Mouse (Mus musculus) liver, embryonic 11.5 days (tissue): ENCODE results near the gene Pgbd1. TPM values are rescaled to one million over a fixed set of nuclear protein-coding genes. Genes with fewer than 3 reads are reported as not detected.

ENCODE experiments used
- ATAC-seq: fragments of 200-750 bp; cut with Nextera tagmentation; replicated peaks from 2 replicates; pipeline ENCODE4 v1.8.0; 2017; ENCODE audit warnings: moderate number of reproducible peaks, mild to moderate bottlenecking, moderate TSS enrichment, moderate library complexity; ENCODE audit not compliant: low FRiP score
- DNase-seq: peaks from one replicate; pipeline ENCODE4 v3.0.0-alpha.2; 2017; ENCODE audit warnings: low spot score
- H3K27ac ChIP-seq: fragments of 300-500 bp; sonication (generic); 2 replicates; pipeline ENCODE4 v1.5.1; 2014; ENCODE audit warnings: mild to moderate bottlenecking, low read depth, low read length, control low read depth
- H3K27me3 ChIP-seq: fragments of 300-500 bp; sonication (generic); replicated peaks from 2 replicates; pipeline ENCODE4 v1.6.1; 2014; ENCODE audit warnings: low read length, mixed read lengths; ENCODE audit not compliant: control insufficient read depth, insufficient read depth
- H3K36me3 ChIP-seq: fragments of 300-500 bp; sonication (generic); 2 replicates; pipeline ENCODE4 v1.6.1; 2014; ENCODE audit warnings: mild to moderate bottlenecking, low read length, moderate library complexity, mixed read lengths; ENCODE audit not compliant: control insufficient read depth, insufficient read depth
- H3K4me1 ChIP-seq: fragments of 300-500 bp; sonication (generic); replicated peaks from 2 replicates; pipeline ENCODE4 v1.6.1; 2014; ENCODE audit warnings: low read length, mixed read lengths; ENCODE audit not compliant: control insufficient read depth, insufficient read depth
- H3K4me2 ChIP-seq: fragments of 300-500 bp; sonication (generic); 2 replicates; pipeline ENCODE4 v1.6.1; 2014; ENCODE audit warnings: mild to moderate bottlenecking, control low read depth, moderate library complexity
- H3K4me3 ChIP-seq: fragments of 300-500 bp; sonication (generic); 2 replicates; pipeline ENCODE4 v1.5.1; 2014; ENCODE audit warnings: low read depth, low read length, control low read depth
- H3K9ac ChIP-seq: fragments of 300-500 bp; sonication (generic); 2 replicates; pipeline ENCODE4 v1.6.1; 2014; ENCODE audit warnings: low read depth, low read length, control low read depth
- H3K9me3 ChIP-seq: fragments of 300-500 bp; sonication (generic); 2 replicates; pipeline ENCODE4 v1.6.1; 2016; ENCODE audit warnings: low read length, inconsistent platforms, mixed read lengths; ENCODE audit not compliant: control insufficient read depth
- WGBS: fragments of 180-500 bp; shearing (Covaris S2); extraction: QIAGEN DNeasy Blood & Tissue Kit; methylation state at CpG from one replicate; pipeline ENCODE4 v1.1.7; 2014; 5-methylcytosine and 5-hydroxymethylcytosine counted together
- polyA plus RNA-seq: library from polyadenylated mRNA; unstranded; fragments of >200 nt; fragmentation: Nextera tagmentation; extraction: Ambion mirVana; gene quantifications from 2 replicates; pipeline ENCODE4 v1.2.1, GENCODE M21; 2014

The Pgbd1 gene
- polyA plus RNA-seq, 1 experiment from 2014 or later, result 2.8 TPM

GRCm38 (mm10) chr13:21423301-21423700 lies 17.6 kb downstream of the Pgbd1 start:
- no peaks in the 10 kb centered on the region for H3K36me3 ChIP-seq
- ATAC-seq (no peak), DNase-seq (no peak)
- no peak overlapping the region for H3K9ac ChIP-seq
- no peaks in the 10 kb centered on the region for H3K9me3 ChIP-seq
- WGBS, result 51% methylated on average over 5 of the region's 5 CpGs
- H3K4me1 ChIP-seq, result peaks cover 4% of the 10 kb centered on the region; the same call in 1 of the 2 replicates
- H3K27ac ChIP-seq, result no peak overlapping the region
- no peak overlapping the region for H3K4me2 ChIP-seq
- H3K27me3 ChIP-seq, result no peaks in the 10 kb centered on the region
- no peak overlapping the region for H3K4me3 ChIP-seq

DNA sequence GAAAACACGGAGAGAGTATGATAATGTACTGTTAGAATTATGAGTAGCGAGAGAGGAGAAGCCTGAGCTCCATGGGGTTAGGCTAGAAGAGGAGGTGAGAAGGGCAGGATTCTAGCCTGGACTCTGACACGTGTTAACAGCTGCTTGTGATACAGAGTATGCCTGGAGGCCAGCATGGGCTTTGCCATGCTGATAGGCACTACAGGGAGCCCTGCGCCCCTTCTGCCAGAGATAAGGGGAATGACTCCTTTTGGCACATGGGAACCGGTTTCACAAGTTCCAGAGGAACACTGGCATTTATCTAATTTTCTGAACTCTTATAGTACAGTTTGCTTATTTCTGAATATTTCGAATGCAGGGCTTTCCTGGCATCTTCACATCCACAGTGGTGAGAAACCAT lies 22.0 kb downstream of the Pgbd1 start:
- Histone ChIP-seq H3K9me3 (no peaks in the 10 kb centered on the region), H3K4me2 (peak overlapping the region; percentile 5; the same call in 1 of the 2 replicates), H3K4me1 (peaks cover 22% of the 10 kb centered on the region), H3K9ac (0 out of 2 replicates have a peak overlapping the region, but pooled peaks have one; percentile 2), H3K4me3 (no peak overlapping the region), H3K27me3 (no peaks in the 10 kb centered on the region), H3K27ac (no peak overlapping the region), H3K36me3 (no peaks in the 10 kb centered on the region)
- WGBS, result 35% methylated on average over 6 of the region's 6 CpGs
- ATAC-seq (peak; percentile 93), DNase-seq (no peak)

GRCm38 (mm10) chr13:21417298-21418010 lies 23.4 kb downstream of the Pgbd1 start:
- H3K4me1 ChIP-seq, result peaks cover 24% of the 10 kb centered on the region
- no peak overlapping the region for H3K4me3 ChIP-seq
- ATAC-seq (no peak), DNase-seq (no peak)
- 79% methylated on average over 6 of the region's 6 CpGs for WGBS
- H3K9ac ChIP-seq, result no peak overlapping the region
- no peaks in the 10 kb centered on the region for H3K36me3 ChIP-seq
- no peaks in the 10 kb centered on the region for H3K27me3 ChIP-seq
- no peak overlapping the region for H3K27ac ChIP-seq
- no peak overlapping the region for H3K4me2 ChIP-seq
- H3K9me3 ChIP-seq, result no peaks in the 10 kb centered on the region

DNA sequence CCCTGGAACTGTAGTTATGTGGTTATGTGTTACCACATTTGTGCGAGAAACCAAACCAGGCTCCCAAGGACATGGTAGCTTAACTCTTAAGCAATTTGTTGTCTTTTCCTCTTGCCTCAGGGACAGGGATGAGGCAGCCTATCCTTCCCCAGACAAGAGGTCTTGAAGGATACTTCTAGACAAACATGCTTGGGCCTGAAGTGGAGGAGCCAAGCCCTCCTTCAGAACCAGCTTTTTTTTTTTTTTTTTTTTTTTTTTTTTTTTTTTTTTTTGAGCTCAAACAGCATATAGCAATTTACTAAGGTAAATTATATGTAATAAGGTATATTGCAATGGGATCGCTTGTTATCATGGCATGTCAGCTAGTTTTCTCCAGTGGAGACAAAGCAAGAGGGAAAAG lies 25.1 kb downstream of the Pgbd1 start:
- DNase-seq, result no peak
- peaks cover 24% of the 10 kb centered on the region for H3K4me1 ChIP-seq
- H3K4me2 ChIP-seq, result no peak overlapping the region
- peak overlapping the region; percentile 86; the same call in 1 of the 2 replicates for H3K27ac ChIP-seq
- H3K9ac ChIP-seq, result no peak overlapping the region
- no peaks in the 10 kb centered on the region for H3K36me3 ChIP-seq
- H3K9me3 ChIP-seq, result no peaks in the 10 kb centered on the region
- no peak overlapping the region for H3K4me3 ChIP-seq
- no peaks in the 10 kb centered on the region for H3K27me3 ChIP-seq
- no peak for ATAC-seq
- 77% methylated on average over 2 of the region's 2 CpGs for WGBS

- 45% methylated on average over 4 of the region's 4 CpGs for WGBS
- H3K9me3 ChIP-seq, result no peaks in the 10 kb centered on the region
- H3K27me3 ChIP-seq, result no peaks in the 10 kb centered on the region
- no peaks in the 10 kb centered on the region for H3K36me3 ChIP-seq
- peak overlapping the region; percentile 51 for H3K4me2 ChIP-seq
- H3K9ac ChIP-seq, result peak overlapping the region; percentile 53
- ATAC-seq (peak; percentile 57), DNase-seq (no peak)
- H3K4me3 ChIP-seq, result peak overlapping the region; percentile 12; the same call in 1 of the 2 replicates
- peak overlapping the region; percentile 86 for H3K27ac ChIP-seq
- peaks cover 24% of the 10 kb centered on the region for H3K4me1 ChIP-seq
These were observed 25.6 kb downstream of the Pgbd1 start for GRCm38 (mm10) chr13:21415266-21415665.

GRCm38 (mm10) chr13:21414231-21415212 lies 26.3 kb downstream of the Pgbd1 start:
- peak overlapping the region; percentile 53 for H3K9ac ChIP-seq
- H3K4me1 ChIP-seq, result peaks cover 21% of the 10 kb centered on the region
- H3K36me3 ChIP-seq, result no peaks in the 10 kb centered on the region
- peak overlapping the region; percentile 86 for H3K27ac ChIP-seq
- ATAC-seq (peak; percentile 77), DNase-seq (no peak)
- H3K4me3 ChIP-seq, result peak overlapping the region; percentile 12; the same call in 1 of the 2 replicates
- H3K27me3 ChIP-seq, result no peaks in the 10 kb centered on the region
- H3K4me2 ChIP-seq, result peak overlapping the region; percentile 51
- 48% methylated on average over 14 of the region's 15 CpGs for WGBS
- H3K9me3 ChIP-seq, result no peaks in the 10 kb centered on the region

DNA sequence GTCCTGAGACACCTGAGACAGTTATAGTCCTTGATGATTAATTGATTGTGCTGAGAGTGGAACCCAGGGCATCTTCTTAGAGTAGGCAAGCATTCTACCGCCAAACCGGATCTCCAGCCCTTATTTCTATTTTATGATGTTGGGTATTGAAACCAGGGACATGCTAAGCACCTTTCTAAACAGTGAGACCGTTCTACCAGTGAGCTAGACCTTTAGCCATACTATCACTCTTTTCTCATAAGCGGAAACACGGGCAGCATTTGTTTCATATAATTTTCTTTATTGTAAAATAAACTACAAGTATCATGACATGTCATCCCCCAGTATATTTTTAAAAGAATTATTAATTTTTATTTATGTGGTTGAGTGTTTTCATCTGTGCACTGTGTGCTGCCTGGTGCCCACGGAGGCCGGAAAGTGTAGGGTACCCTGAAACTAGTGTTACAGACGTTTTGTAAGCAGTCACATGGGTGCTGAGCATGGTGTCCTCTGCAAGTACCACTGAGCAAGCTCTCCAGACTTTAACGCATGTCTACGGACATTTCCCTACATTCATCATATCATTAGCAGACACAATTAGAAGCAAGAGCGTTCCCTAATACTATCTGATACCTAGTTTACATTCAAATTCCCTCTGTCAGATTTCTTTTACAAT lies 31.9 kb downstream of the Pgbd1 start:
- ATAC-seq (no peak; the same call in 1 of the 2 replicates), DNase-seq (no peak)
- no peaks in the 10 kb centered on the region for H3K27me3 ChIP-seq
- no peaks in the 10 kb centered on the region for H3K9me3 ChIP-seq
- H3K36me3 ChIP-seq, result no peaks in the 10 kb centered on the region
- peak overlapping the region; percentile 48 for H3K4me3 ChIP-seq
- 59% methylated on average over 11 of the region's 11 CpGs for WGBS
- H3K27ac ChIP-seq, result no peak overlapping the region; the same call in 1 of the 2 replicates
- H3K9ac ChIP-seq, result peak overlapping the region; percentile 55
- H3K4me2 ChIP-seq, result peak overlapping the region; percentile 83
- peaks cover 9% of the 10 kb centered on the region for H3K4me1 ChIP-seq
